Mouse (Mus musculus) gastrocnemius, postnatal 36 days (tissue): ENCODE results near the gene Tmem167. TPM values are rescaled to one million over a fixed set of nuclear protein-coding genes. Genes with fewer than 3 reads are reported as not detected.

Experiments
- DNase-seq, 2 experiments: peaks; one replicate each; pipeline ENCODE4 v3.0.0; 2022
- intact Hi-C: fragments of 180-260 bp; cut with DNase I; formaldehyde crosslinking; loops from one replicate; pipeline ENCODE4 v1.15.1; 2025
- total RNA-seq, 2 experiments: library from RNA; stranded (reverse); gene quantifications; 2 replicates each; pipeline ENCODE4 v1.2.3; 2021

Tmem167 gene
- total RNA-seq, 2 experiments from 2014 or later, result 6.6 to 7.3 TPM

GRCm38 (mm10) chr13:90171390-90171789 is 82.5 kb downstream of the Tmem167 start:
- no peak for DNase-seq
- intact Hi-C loops, result no loop called here

- intact Hi-C loops, result no loop called here
- no peak for DNase-seq
Observed at GRCm38 (mm10) chr13:90175662-90176061, 86.7 kb downstream of the Tmem167 start.

GRCm38 (mm10) chr13:90182262-90182661 is 93.3 kb downstream of the Tmem167 start:
- DNase-seq, result no peak
- intact Hi-C loops, result no loop called here

- DNase-seq, result no peak
- intact Hi-C loops, result no loop called here
Observed at GRCm38 (mm10) chr13:90183536-90183935, 94.6 kb downstream of the Tmem167 start.

GRCm38 (mm10) chr13:90186694-90187093 is 97.8 kb downstream of the Tmem167 start:
- intact Hi-C loops, result no loop called here

GRCm38 (mm10) chr13:90188021-90188420 is 99.1 kb downstream of the Tmem167 start:
- no peak for DNase-seq
- intact Hi-C loops, result no loop called here

More at GRCm38 (mm10) chr13:90186694-90187093, 97.8 kb downstream of the Tmem167 start:
- DNase-seq, result no peak

GRCm38 (mm10) chr13:90191794-90192193 is 102.9 kb downstream of the Tmem167 start:
- intact Hi-C loops, result no loop called here
- DNase-seq, result no peak

Other genes starting within 250 kb of the Tmem167 start
- 1 to 10 TPM; 7.7 to 9.9 TPM for gene Xrcc4, start 485 bp downstream of the Tmem167 start, total RNA-seq